Mouse (Mus musculus) midbrain, postnatal 0 days (tissue): ENCODE results near the gene Nos1. TPM values are rescaled to one million over a fixed set of nuclear protein-coding genes. Genes with fewer than 3 reads are reported as not detected.

ENCODE experiments used
- ATAC-seq: fragments of 200-750 bp; cut with Nextera tagmentation; 2 replicates; pipeline ENCODE4 v1.8.0; 2017; ENCODE audit warnings: moderate number of reproducible peaks, mild to moderate bottlenecking, moderate TSS enrichment, moderate library complexity; ENCODE audit not compliant: low FRiP score
- DNase-seq: peaks from one replicate; pipeline ENCODE4 v3.0.0-alpha.2; 2015; ENCODE audit warnings: low spot score
- H3K27ac ChIP-seq: fragments of 300-500 bp; sonication (generic); 2 replicates; pipeline ENCODE4 v1.5.1; 2014; ENCODE audit warnings: low read depth, mild to moderate bottlenecking, low read length, mixed read lengths
- H3K27me3 ChIP-seq: fragments of 300-500 bp; sonication (generic); 2 replicates; pipeline ENCODE4 v1.6.1; 2014; ENCODE audit warnings: low read length, control low read depth, mixed read lengths; ENCODE audit not compliant: insufficient read depth
- H3K36me3 ChIP-seq: fragments of 300-500 bp; sonication (generic); 2 replicates; pipeline ENCODE4 v1.6.1; 2014; ENCODE audit warnings: low read length, control low read depth, mixed read lengths; ENCODE audit not compliant: insufficient read depth
- H3K4me1 ChIP-seq: fragments of 300-500 bp; sonication (generic); 2 replicates; pipeline ENCODE4 v1.6.1; 2014; ENCODE audit warnings: mild to moderate bottlenecking, control low read depth, antibody characterized with exemption, low read length, mixed read lengths; ENCODE audit not compliant: insufficient read depth
- H3K4me2 ChIP-seq: fragments of 300-500 bp; sonication (generic); 2 replicates; pipeline ENCODE4 v1.6.1; 2014; ENCODE audit warnings: low read depth, mild to moderate bottlenecking, low read length, mixed read lengths; ENCODE audit not compliant: poor library complexity, severe bottlenecking
- H3K4me3 ChIP-seq: fragments of 300-500 bp; sonication (generic); 2 replicates; pipeline ENCODE4 v1.5.1; 2014; ENCODE audit warnings: low read depth, mild to moderate bottlenecking, low read length, moderate library complexity
- H3K9ac ChIP-seq: fragments of 300-500 bp; sonication (generic); replicated peaks from 2 replicates; pipeline ENCODE4 v1.6.1; 2014; ENCODE audit warnings: mild to moderate bottlenecking, low read length, moderate library complexity, mixed read lengths; ENCODE audit not compliant: poor library complexity, severe bottlenecking
- H3K9me3 ChIP-seq: fragments of 300-500 bp; sonication (generic); 2 replicates; pipeline ENCODE4 v1.6.1; 2016; ENCODE audit warnings: low read length, control low read depth
- CTCF ChIP-seq: IDR thresholded peaks from 2 replicates; pipeline ENCODE4 v1.5.1; 2016; ENCODE audit warnings: antibody characterized with exemption, mild to moderate bottlenecking
- WGBS: fragments of 180-500 bp; shearing (Covaris S2); extraction: QIAGEN DNeasy Blood & Tissue Kit; methylation state at CpG from one replicate; pipeline ENCODE4 v1.1.7; 2014; 5-methylcytosine and 5-hydroxymethylcytosine counted together
- polyA plus RNA-seq: library from polyadenylated mRNA; unstranded; fragments of >200 nt; fragmentation: Nextera tagmentation; extraction: Ambion mirVana; gene quantifications from 2 replicates; pipeline ENCODE4 v1.2.1, GENCODE M21; 2015
- total RNA-seq: library from RNA; depleted of rRNA; stranded (reverse); fragments of >200 nt; gene quantifications from 2 replicates; pipeline ENCODE4 v1.2.3, GENCODE M21; 2014

Nos1 gene
- total and polyA plus RNA-seq, 2 experiments from 2014 or later, result 3.4 to 17.8 TPM

DNA sequence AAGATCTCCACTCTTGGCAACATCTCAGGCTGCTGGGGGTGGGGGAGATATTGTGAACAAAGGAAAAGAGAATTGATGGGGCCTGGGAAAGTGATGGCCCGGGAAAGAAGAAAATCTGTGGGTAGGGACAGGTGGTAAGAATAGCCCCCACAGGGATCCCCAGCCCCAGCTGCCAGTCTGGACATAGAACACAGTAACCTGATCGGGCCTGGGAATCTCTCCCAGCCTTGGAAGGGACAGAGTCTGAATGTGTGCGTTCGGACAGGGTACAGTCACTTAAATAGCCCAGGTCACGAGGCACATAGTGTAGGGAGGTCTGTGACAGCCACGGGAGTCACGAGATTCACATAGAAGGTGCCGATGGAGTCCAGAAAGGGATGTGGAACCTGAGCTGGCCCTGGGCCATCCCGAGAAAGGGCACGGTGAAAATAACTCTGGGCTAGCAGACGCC lies 21.3 kb downstream of the Nos1 start:
- Histone ChIP-seq H3K36me3 (no peaks in the 10 kb centered on the region), H3K27me3 (no peaks in the 10 kb centered on the region), H3K4me1 (no peaks in the 10 kb centered on the region), H3K27ac (no peak overlapping the region), H3K4me3 (no peak overlapping the region), H3K9ac (no peak overlapping the region), H3K9me3 (no peaks in the 10 kb centered on the region), H3K4me2 (no peak overlapping the region)
- no peak for TF ChIP-seq CTCF
- ATAC-seq (no peak), DNase-seq (no peak)
- WGBS, result 87% methylated on average over 11 of the region's 11 CpGs

DNA sequence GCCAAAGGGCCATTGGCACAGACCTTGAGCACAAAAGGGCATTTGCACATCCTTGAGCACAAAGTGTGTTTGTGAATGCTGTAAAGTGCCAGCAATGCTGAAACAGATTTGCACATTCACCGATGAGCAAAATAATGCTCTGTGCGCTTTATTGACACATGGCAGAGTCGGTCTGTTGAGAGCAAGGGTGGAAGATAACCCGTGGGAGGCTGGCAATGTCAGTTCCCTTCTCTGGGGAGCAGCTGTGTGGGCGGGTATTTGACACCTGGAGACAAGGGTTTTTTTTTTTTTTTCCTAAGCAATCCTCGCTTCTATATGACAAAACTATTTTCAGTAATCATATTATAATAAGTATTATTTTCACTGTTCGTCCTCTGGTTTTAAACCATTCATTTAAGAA lies 22.7 kb downstream of the Nos1 start:
- Histone ChIP-seq H3K27me3 (no peaks in the 10 kb centered on the region), H3K27ac (no peak overlapping the region), H3K4me3 (no peak overlapping the region), H3K4me1 (no peaks in the 10 kb centered on the region), H3K9me3 (no peaks in the 10 kb centered on the region), H3K9ac (no peak overlapping the region), H3K36me3 (no peaks in the 10 kb centered on the region), H3K4me2 (no peak overlapping the region)
- DNase-seq (no peak), ATAC-seq (no peak)
- WGBS, result 76% methylated on average over 7 of the region's 7 CpGs
- TF ChIP-seq CTCF, result no peak

DNA sequence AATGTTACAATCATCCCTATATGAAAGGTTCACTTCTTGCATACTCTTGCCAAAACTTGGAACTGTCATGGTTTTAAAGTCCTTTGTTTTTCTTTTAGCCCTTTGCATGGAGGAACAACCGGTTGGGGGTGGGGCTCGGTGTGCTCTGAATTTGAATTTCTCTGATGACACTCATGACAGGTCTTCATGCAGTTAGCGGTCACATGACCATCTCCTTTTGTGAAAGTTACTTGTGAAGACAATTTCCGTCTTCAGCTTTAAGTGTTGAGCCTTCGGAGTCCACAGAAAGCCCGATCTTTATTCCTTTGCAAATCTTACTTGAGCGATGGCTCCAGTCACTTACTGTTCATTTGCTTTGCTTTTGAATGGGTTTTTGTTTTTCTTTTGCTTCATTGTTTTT lies 30.1 kb downstream of the Nos1 start:
- Histone ChIP-seq H3K36me3 (no peaks in the 10 kb centered on the region), H3K27ac (no peak overlapping the region), H3K4me2 (no peak overlapping the region), H3K27me3 (no peaks in the 10 kb centered on the region), H3K9me3 (no peaks in the 10 kb centered on the region), H3K4me3 (no peak overlapping the region), H3K4me1 (no peaks in the 10 kb centered on the region), H3K9ac (no peak overlapping the region)
- ATAC-seq, result no peak
- 88% methylated on average over 7 of the region's 7 CpGs for WGBS
- TF ChIP-seq CTCF, result no peak
- DNase-seq, result no peak

DNA sequence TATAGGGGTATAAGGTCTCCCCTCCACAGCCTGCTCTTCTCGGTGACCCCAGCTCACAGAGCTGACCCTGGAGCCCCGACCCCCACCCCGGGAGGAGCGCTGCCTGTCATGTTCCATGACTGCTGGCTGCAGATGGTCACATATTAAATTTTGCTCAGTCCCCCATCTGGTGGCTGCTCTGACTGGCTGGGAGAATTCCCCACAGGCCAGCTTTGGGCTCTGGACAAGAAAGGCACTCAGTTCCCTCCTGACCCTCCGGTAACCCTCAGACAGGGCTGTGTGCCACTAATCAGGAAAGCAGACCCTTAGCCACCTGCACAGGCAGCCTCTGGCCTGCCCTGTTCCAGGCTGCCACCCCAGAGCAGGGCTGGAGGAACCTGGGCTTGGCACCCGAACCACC lies 38.0 kb downstream of the Nos1 start:
- H3K27ac ChIP-seq, result no peak overlapping the region
- no peaks in the 10 kb centered on the region for H3K36me3 ChIP-seq
- DNase-seq (peak; percentile 51), ATAC-seq (no peak)
- no peak for TF ChIP-seq CTCF
- no peaks in the 10 kb centered on the region for H3K9me3 ChIP-seq
- no peak overlapping the region for H3K9ac ChIP-seq
- H3K4me2 ChIP-seq, result no peak overlapping the region
- H3K4me3 ChIP-seq, result no peak overlapping the region
- WGBS, result 76% methylated on average over 6 of the region's 6 CpGs
- H3K4me1 ChIP-seq, result no peaks in the 10 kb centered on the region
- no peaks in the 10 kb centered on the region for H3K27me3 ChIP-seq

DNA sequence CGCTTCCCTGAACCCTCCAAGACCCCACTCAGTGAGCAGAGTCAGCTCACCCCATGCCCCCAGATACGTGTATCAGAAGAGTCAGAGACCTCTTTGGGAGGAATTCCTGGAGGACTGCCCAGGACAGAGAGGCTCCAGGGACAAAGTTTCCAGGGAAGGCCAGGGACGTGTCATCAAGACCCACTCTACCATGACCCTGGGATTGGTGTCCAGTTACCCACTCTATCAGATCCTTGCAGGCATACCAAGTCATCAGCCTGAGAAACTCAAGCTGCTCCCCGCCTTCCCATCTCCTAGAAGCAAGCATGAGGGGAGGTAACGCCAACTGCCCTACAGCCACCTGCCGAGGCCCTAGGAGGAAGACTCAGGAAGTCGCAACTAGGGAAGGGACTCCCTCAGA lies 39.6 kb downstream of the Nos1 start:
- Histone ChIP-seq H3K4me3 (no peak overlapping the region), H3K27me3 (no peaks in the 10 kb centered on the region), H3K27ac (no peak overlapping the region), H3K36me3 (no peaks in the 10 kb centered on the region), H3K4me2 (no peak overlapping the region), H3K4me1 (no peaks in the 10 kb centered on the region), H3K9ac (no peak overlapping the region), H3K9me3 (no peaks in the 10 kb centered on the region)
- no peak for DNase-seq
- no peak for ATAC-seq
- 83% methylated on average over 7 of the region's 7 CpGs for WGBS
- TF ChIP-seq CTCF, result no peak

DNA sequence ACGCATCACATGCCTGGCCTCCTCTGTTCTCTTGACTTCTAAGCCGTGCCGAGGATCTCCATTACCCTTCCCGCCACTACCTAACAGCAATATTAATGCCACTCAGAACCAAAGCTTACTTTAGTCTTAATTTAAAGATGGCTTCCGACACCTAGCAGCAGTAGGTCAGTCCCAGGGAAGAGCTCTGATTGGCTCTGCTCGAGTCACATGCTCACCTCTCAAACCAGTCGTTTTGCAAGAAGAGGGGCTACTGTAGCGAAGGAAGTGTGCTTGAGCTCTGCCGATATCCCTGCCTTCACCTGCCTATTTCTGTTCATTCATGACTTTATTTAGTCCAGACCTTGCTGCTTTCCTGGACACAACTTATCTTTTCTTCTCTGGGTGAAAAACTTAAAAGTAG lies 43.0 kb downstream of the Nos1 start:
- no peak for DNase-seq
- H3K27ac ChIP-seq, result no peak overlapping the region
- no peaks in the 10 kb centered on the region for H3K9me3 ChIP-seq
- H3K36me3 ChIP-seq, result no peaks in the 10 kb centered on the region
- no peak overlapping the region for H3K4me2 ChIP-seq
- 92% methylated on average over 9 of the region's 9 CpGs for WGBS
- no peak overlapping the region for H3K9ac ChIP-seq
- no peak overlapping the region for H3K4me3 ChIP-seq
- no peak for ATAC-seq
- H3K27me3 ChIP-seq, result no peaks in the 10 kb centered on the region
- TF ChIP-seq CTCF, result no peak
- no peaks in the 10 kb centered on the region for H3K4me1 ChIP-seq
